Mouse (Mus musculus) ES-Bruce4 (cell line): Measurements from ENCODE around the gene Zeb2.

ENCODE experiments used
- CTCF ChIP-seq: IDR thresholded peaks from one replicate; pipeline ENCODE4 v1.8.1; 2011; ENCODE audit warnings: low read depth, low read length
- POLR2A ChIP-seq: IDR thresholded peaks from one replicate; pipeline ENCODE4 v1.8.1; 2011; ENCODE audit warnings: low read length; ENCODE audit not compliant: insufficient read depth

- TF ChIP-seq CTCF (no peak), POLR2A (no peak)
These were observed 156.6 kb downstream of the Zeb2 start for GRCm38 (mm10) chr2:44960561-44960960.
